Mouse (Mus musculus): ENCODE results near the gene Cuedc1. TPM values are rescaled to one million over a fixed set of nuclear protein-coding genes. Genes with fewer than 3 reads are reported as not detected.
A peak's percentile ranks its signal among the peaks of the same experiment; 100 is the strongest.

Gene Cuedc1
- polyA plus RNA-seq, 1 experiment from 2014 or later: 17.0 TPM

DNA sequence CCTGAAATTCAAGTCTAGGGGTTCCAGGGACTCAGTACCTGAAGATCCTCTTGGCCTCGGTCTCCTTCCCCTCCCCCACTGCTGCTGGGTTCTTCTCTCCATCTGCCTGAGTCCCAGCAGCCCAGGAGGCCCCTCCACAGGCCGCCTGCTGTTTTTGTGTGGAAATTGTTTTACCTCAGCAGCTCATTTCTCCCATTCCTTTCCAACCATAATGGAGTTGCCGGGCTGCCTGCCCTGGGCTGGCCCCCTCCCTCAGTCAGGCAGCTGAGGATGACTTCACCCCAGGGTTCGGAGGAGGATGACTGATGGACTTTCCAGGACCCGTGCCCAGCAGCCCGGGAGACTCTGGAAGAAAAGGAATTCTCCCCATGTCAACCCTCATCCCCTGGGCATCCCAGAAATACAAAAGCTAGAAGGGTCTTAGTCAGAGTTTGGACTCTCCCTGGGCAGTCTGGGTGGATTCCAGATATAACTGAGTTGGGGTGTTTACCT is 82.7 kb downstream of the Cuedc1 start:
- Histone ChIP-seq H3K27ac (ENCODE audit: low read depth, low read length) (peak overlapping the region; percentile 25; the same call in 1 of the 2 replicates), H3K9me3 (ENCODE audit: control insufficient read depth, low read length) (no peaks in the 10 kb centered on the region), H3K4me2 (no peak overlapping the region), H3K4me3 (ENCODE audit: low read depth, low read length) (no peak overlapping the region), H3K4me1 (ENCODE audit: control insufficient read depth, insufficient read depth, low read length) (peaks cover 19% of the 10 kb centered on the region), H3K27me3 (ENCODE audit: control insufficient read depth, insufficient read depth, low read length) (no peaks in the 10 kb centered on the region; the same call in 1 of the 2 replicates), H3K36me3 (ENCODE audit: control insufficient read depth, insufficient read depth, low read length) (peaks cover 5% of the 10 kb centered on the region; the same call in 1 of the 2 replicates), H3K9ac (ENCODE audit: low read length) (peak overlapping the region; percentile 45; the same call in 1 of the 2 replicates)
- WGBS: 16% methylated on average over 6 of the region's 6 CpGs
- ATAC-seq (ENCODE audit: low FRiP score): 0 out of 2 replicates have a peak, but pooled peaks have one; percentile 36
- DNase-seq (ENCODE audit: low spot score, missing footprints): no peak

DNA sequence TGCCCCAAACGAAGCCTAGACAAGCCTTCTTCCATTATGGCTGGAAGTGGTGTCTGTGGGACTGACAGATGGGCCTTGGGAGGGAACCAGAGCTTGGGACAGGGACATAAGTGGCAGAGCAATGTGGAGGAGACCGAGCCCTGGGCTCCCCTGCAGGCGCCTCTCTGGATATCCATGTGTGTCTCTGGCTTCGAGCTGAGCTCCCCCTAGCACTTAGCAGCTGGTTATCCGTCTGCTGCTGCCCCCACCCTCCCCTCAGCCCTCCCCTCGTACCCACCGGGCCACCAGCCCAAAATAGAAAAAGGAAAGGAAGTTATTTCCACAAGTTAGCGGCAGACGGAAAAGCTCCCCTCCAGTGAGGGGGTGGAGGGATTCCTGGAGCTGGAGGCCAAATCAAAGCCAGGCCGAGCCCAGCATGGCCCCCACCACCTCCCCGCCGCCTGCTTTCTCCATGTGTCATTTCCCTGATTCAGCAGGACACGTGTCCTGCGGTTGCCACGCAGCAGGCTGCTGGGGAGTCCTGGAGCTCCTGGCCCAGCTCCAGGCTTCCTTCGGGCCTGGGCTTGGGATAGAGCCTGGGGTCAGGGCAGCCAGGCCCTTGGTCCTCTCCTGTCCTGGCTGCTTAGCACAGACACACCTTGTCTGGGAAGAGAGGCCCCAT is 83.2 kb downstream of the Cuedc1 start:
- no peak overlapping the region for H3K4me2 ChIP-seq
- no peak overlapping the region for H3K4me3 ChIP-seq (ENCODE audit: low read depth, low read length)
- no peaks in the 10 kb centered on the region; the same call in 1 of the 2 replicates for H3K27me3 ChIP-seq (ENCODE audit: control insufficient read depth, insufficient read depth, low read length)
- H3K4me1 ChIP-seq (ENCODE audit: control insufficient read depth, insufficient read depth, low read length): peaks cover 23% of the 10 kb centered on the region
- ATAC-seq (ENCODE audit: low FRiP score): peak; percentile 54
- H3K36me3 ChIP-seq (ENCODE audit: control insufficient read depth, insufficient read depth, low read length): peaks cover 5% of the 10 kb centered on the region; the same call in 1 of the 2 replicates
- H3K9ac ChIP-seq (ENCODE audit: low read length): peak overlapping the region; percentile 45
- H3K9me3 ChIP-seq (ENCODE audit: control insufficient read depth, low read length): no peaks in the 10 kb centered on the region
- 18% methylated on average over 16 of the region's 16 CpGs for WGBS
- H3K27ac ChIP-seq (ENCODE audit: low read depth, low read length): peak overlapping the region; percentile 25; the same call in 1 of the 2 replicates
- DNase-seq (ENCODE audit: low spot score, missing footprints): peak; percentile 91

DNA sequence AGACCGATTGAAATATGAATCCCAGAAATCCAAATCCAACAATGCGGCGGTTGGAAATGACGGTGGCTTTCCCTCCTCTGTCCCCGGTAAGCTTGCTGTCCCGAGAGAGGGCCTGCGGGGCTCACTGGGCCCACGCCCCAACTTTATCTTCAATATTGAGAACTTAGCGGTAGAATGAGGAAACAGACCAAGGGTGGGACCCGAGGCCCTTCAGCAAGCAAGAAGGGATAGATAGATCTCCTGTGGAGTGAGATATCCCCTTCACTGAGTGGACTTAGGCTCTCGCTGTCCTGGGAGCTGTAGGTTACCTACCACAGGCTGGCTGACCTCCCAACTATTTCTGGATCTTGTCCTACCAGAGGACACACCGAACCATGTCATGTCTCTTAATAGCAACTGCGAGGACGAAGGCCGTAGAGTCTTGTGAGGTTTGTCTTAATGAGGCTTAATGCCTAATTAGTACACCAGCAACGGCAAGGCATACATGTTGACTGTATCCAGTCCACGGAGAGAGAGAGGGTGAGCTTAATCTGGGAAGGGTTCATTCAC is 86.8 kb downstream of the Cuedc1 start:
- ATAC-seq (ENCODE audit: low FRiP score): no peak
- H3K4me1 ChIP-seq (ENCODE audit: control insufficient read depth, insufficient read depth, low read length): peaks cover 46% of the 10 kb centered on the region

DNA sequence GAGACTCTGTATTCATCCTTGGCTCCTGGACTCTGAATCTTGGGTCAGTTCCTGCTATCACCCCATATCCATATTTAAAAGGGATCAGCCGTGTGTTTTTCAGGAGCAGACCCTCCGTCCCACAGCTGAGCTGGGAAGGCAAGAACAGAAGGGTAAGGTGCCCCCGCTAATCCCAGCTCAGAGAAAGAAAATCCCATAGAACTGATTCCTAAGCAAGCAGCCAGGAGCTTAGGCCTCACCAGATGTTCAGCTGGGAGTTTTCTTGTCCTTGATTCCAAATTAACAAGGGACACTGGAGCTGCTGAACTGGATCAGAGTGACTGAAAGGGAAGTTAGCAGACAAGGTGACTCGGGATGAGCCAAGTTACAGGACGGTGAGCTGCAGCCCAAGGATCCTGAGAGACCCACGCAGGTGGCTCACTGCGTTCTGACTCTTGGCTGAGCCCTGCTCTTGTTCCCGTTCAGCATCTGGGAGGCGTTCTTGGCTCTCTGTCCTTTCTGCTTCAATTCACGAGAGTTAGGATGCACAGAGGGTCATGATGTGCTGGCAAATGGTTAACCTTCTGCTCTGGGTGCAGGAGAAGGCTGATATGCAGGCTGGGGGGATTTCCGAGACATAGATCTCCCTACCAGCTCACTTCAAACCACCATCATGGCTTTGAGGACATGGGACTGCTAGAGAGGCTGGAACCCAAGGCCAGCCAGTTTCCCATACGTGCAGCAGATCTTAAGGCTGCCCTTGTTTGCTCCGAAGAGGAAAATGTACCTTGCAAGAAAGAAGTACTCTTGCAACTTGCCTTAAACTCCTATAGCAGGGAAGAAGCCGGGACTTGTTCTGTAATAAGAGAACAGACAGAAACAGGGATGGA is 88.5 kb downstream of the Cuedc1 start:
- 42% methylated on average over 14 of the region's 14 CpGs for WGBS
- Histone ChIP-seq H3K9me3 (ENCODE audit: control insufficient read depth, low read length) (no peaks in the 10 kb centered on the region), H3K4me3 (ENCODE audit: low read depth, low read length) (no peak overlapping the region), H3K36me3 (ENCODE audit: control insufficient read depth, insufficient read depth, low read length) (peaks cover 5% of the 10 kb centered on the region; the same call in 1 of the 2 replicates), H3K9ac (ENCODE audit: low read length) (peak overlapping the region; percentile 54; the same call in 1 of the 2 replicates), H3K27me3 (ENCODE audit: control insufficient read depth, insufficient read depth, low read length) (peaks cover 2% of the 10 kb centered on the region; the same call in 1 of the 2 replicates), H3K4me2 (no peak overlapping the region), H3K27ac (ENCODE audit: low read depth, low read length) (peak overlapping the region; percentile 76), H3K4me1 (ENCODE audit: control insufficient read depth, insufficient read depth, low read length) (peaks cover 30% of the 10 kb centered on the region)
- DNase-seq (ENCODE audit: low spot score, missing footprints) (peak; percentile 91), ATAC-seq (ENCODE audit: low FRiP score) (no peak)

More for the DNA sequence above, 86.8 kb downstream of the Cuedc1 start:
- Histone ChIP-seq H3K9ac (ENCODE audit: low read length) (no peak overlapping the region), H3K27ac (ENCODE audit: low read depth, low read length) (no peak overlapping the region), H3K9me3 (ENCODE audit: control insufficient read depth, low read length) (no peaks in the 10 kb centered on the region), H3K4me2 (no peak overlapping the region), H3K27me3 (ENCODE audit: control insufficient read depth, insufficient read depth, low read length) (no peaks in the 10 kb centered on the region; the same call in 1 of the 2 replicates), H3K4me3 (ENCODE audit: low read depth, low read length) (no peak overlapping the region), H3K36me3 (ENCODE audit: control insufficient read depth, insufficient read depth, low read length) (peaks cover 5% of the 10 kb centered on the region; the same call in 1 of the 2 replicates)
- no peak for DNase-seq (ENCODE audit: low spot score, missing footprints)
- WGBS: 88% methylated on average over 17 of the region's 17 CpGs

DNA sequence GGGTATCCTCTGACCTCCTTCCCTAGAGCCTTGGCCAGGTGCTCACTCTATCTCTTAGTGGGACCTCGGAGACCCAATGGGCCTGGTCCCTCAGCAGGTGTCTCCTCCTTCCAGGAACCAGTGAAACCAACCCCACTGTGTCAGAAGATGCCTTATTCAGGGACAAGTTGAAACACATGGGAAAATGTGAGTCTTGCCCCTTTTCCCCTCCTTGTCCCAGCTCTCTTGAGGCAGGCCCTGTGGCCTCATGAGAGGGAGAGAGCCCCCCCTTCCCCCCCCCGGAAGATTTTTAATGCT is 89.0 kb downstream of the Cuedc1 start:
- DNase-seq (ENCODE audit: low spot score, missing footprints) (no peak), ATAC-seq (ENCODE audit: low FRiP score) (no peak)
- 34% methylated on average over 2 of the region's 2 CpGs for WGBS
- peak overlapping the region; percentile 76 for H3K27ac ChIP-seq (ENCODE audit: low read depth, low read length)
- peaks cover 27% of the 10 kb centered on the region for H3K4me1 ChIP-seq (ENCODE audit: control insufficient read depth, insufficient read depth, low read length)
- no peak overlapping the region for H3K4me3 ChIP-seq (ENCODE audit: low read depth, low read length)
- peak overlapping the region; percentile 35 for H3K4me2 ChIP-seq
- peak overlapping the region; percentile 54 for H3K9ac ChIP-seq (ENCODE audit: low read length)
- peaks cover 2% of the 10 kb centered on the region for H3K27me3 ChIP-seq (ENCODE audit: control insufficient read depth, insufficient read depth, low read length)
- H3K36me3 ChIP-seq (ENCODE audit: control insufficient read depth, insufficient read depth, low read length): peaks cover 5% of the 10 kb centered on the region; the same call in 1 of the 2 replicates
- no peaks in the 10 kb centered on the region for H3K9me3 ChIP-seq (ENCODE audit: control insufficient read depth, low read length)

DNA sequence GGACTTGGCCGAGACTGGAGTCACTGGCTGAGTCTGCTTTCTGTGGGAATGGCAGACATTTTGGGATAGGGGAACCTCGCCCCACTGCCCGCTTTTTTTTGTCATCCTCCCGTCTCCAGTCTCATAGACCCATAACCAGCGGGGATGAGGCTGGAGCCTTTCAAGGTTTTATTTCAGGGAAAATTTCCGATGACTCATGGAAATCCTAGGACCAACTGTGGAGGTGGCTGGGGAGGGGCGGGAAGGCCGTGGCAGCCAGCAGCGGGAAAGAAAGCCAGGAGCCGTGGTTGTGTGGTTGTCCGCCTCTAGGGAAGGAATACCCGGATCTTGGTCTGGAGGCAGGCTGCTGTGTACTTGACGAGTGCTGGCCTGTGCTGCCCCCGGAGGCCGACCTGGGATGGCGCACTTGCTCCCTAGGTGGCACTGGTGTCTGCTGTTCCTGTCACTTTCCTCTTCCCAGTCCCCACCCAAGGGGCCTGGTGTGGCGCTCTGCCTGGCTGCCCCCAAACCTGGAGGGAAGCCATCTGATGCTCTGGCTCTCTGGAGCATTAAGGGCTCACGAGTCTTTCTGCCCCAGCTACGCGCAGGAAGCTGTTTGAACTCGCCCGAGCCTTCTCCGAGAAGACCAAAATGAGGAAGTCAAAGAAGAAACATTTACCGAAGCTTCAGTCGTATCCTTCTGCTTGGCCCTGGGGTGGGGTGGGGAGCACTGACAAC is 89.7 kb downstream of the Cuedc1 start:
- WGBS: 8% methylated on average over 25 of the region's 25 CpGs
- H3K4me2 ChIP-seq: peak overlapping the region; percentile 35
- peaks cover 6% of the 10 kb centered on the region for H3K27me3 ChIP-seq (ENCODE audit: control insufficient read depth, insufficient read depth, low read length)
- peaks cover 29% of the 10 kb centered on the region for H3K4me1 ChIP-seq (ENCODE audit: control insufficient read depth, insufficient read depth, low read length)
- DNase-seq (ENCODE audit: low spot score, missing footprints): peak; percentile 96
- no peaks in the 10 kb centered on the region for H3K9me3 ChIP-seq (ENCODE audit: control insufficient read depth, low read length)
- peak; percentile 93 for ATAC-seq (ENCODE audit: low FRiP score)
- peak overlapping the region; percentile 76 for H3K27ac ChIP-seq (ENCODE audit: low read depth, low read length)
- peaks cover 5% of the 10 kb centered on the region; the same call in 1 of the 2 replicates for H3K36me3 ChIP-seq (ENCODE audit: control insufficient read depth, insufficient read depth, low read length)
- peak overlapping the region; percentile 54 for H3K9ac ChIP-seq (ENCODE audit: low read length)
- peak overlapping the region; percentile 2; the same call in 1 of the 2 replicates for H3K4me3 ChIP-seq (ENCODE audit: low read depth, low read length)

GRCm38 (mm10) chr11:88188216-88188615 is 90.4 kb downstream of the Cuedc1 start:
- H3K4me1 ChIP-seq (ENCODE audit: control insufficient read depth, insufficient read depth, low read length): peaks cover 31% of the 10 kb centered on the region
- ATAC-seq (ENCODE audit: low FRiP score) (no peak), DNase-seq (ENCODE audit: low spot score, missing footprints) (no peak)
- H3K9ac ChIP-seq (ENCODE audit: low read length): no peak overlapping the region
- peaks cover 10% of the 10 kb centered on the region for H3K27me3 ChIP-seq (ENCODE audit: control insufficient read depth, insufficient read depth, low read length)
- peaks cover 5% of the 10 kb centered on the region; the same call in 1 of the 2 replicates for H3K36me3 ChIP-seq (ENCODE audit: control insufficient read depth, insufficient read depth, low read length)
- H3K4me2 ChIP-seq: no peak overlapping the region; the same call in 1 of the 2 replicates
- no peaks in the 10 kb centered on the region for H3K9me3 ChIP-seq (ENCODE audit: control insufficient read depth, low read length)
- 49% methylated on average over 8 of the region's 8 CpGs for WGBS
- H3K27ac ChIP-seq (ENCODE audit: low read depth, low read length): no peak overlapping the region; the same call in 1 of the 2 replicates
- no peak overlapping the region for H3K4me3 ChIP-seq (ENCODE audit: low read depth, low read length)

DNA sequence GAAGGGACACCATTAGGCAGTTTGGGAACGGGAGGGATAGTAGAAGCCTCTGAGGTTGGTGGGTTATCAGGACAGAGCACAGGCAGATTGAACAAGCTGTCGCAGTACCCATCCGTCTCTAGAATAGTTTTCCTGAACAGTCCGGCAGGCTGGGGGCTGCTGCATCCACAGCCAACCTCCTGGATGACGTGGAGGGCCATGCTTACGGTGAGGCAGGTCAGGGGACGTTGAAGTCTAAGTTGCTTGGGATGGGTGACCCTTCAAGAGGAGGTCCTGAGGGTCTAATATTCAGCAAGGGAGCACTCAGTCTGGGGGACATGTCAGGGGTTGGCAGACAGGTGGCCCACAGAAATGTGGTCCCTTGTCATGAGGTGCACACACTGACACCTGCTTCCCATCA is 90.8 kb downstream of the Cuedc1 start:
- no peak overlapping the region for H3K27ac ChIP-seq (ENCODE audit: low read depth, low read length)
- 88% methylated on average over 7 of the region's 7 CpGs for WGBS

More for the DNA sequence above, 90.8 kb downstream of the Cuedc1 start:
- Histone ChIP-seq H3K9ac (ENCODE audit: low read length) (no peak overlapping the region), H3K4me1 (ENCODE audit: control insufficient read depth, insufficient read depth, low read length) (peaks cover 35% of the 10 kb centered on the region), H3K27me3 (ENCODE audit: control insufficient read depth, insufficient read depth, low read length) (peaks cover 14% of the 10 kb centered on the region), H3K4me2 (no peak overlapping the region), H3K36me3 (ENCODE audit: control insufficient read depth, insufficient read depth, low read length) (0 out of 2 replicates have a peak, but pooled peaks cover 5% of the 10 kb centered on the region), H3K4me3 (ENCODE audit: low read depth, low read length) (no peak overlapping the region), H3K9me3 (ENCODE audit: control insufficient read depth, low read length) (no peaks in the 10 kb centered on the region)
- ATAC-seq (ENCODE audit: low FRiP score) (no peak), DNase-seq (ENCODE audit: low spot score, missing footprints) (no peak)

Measured in midbrain, embryonic 11.5 days (tissue).